29 mouse cellular contexts compared by ENCODE assay signal in the genomic region with DNA sequence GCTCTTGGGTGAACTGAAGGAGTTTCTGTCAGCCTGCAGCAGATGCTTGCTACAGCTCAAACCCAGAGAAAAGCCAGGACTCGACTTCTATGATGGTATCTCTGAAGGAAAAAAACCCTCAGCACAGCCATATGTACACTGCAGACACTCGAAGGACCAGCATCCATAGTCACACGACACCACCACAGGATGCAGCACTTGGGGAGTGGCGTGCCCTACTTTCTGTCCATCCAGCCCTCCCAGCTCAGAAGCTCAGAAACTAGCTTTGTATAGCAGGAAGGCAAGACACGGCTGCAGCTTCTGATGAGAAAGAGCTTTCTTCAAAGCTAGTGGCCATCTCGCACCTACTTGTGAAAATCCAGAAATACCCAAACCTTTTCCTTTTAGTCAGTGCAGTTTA.
A peak's percentile ranks its signal among the peaks of the same experiment; 100 is the strongest.
DNase-seq lines count a peak whose midpoint lies in the region; ATAC-seq and TF ChIP-seq lines count a peak whose summit lies in the region.
"Had no signal": no experiment of that assay in that cellular context is flagged by ENCODE, and none has a peak within 500 bp of the region (broad histone marks: within the 10 kb centered on the region; RNA-seq: fewer than 3 reads in every experiment).

No protein-coding gene starts in this region.

- no peak overlapping the region for H3K4me2 ChIP-seq in forebrain, embryonic 14.5 days (ENCODE audit: low read length)
- H3K4me2 ChIP-seq: embryonic facial prominence, embryonic 15.5 days; heart, embryonic 11.5 days; hindbrain, embryonic 14.5 days; limb, embryonic 15.5 days; liver, embryonic 13.5 days; midbrain, embryonic 13.5 days had no signal

- H3K27ac ChIP-seq in forebrain, embryonic 14.5 days (ENCODE audit: low read depth, low read length): no peak overlapping the region
- H3K27ac ChIP-seq in forebrain, embryonic 10.5 days: no peak overlapping the region
- peak overlapping the region; percentile 71 for H3K27ac ChIP-seq in layer of hippocampus, adult 2 months
- peak overlapping the region; percentile 8; the same call in 1 of the 2 replicates for H3K27ac ChIP-seq in cortical plate, adult 2 months (ENCODE audit: insufficient read depth, low read length)
- H3K27ac ChIP-seq: embryonic facial prominence, embryonic 10.5 days; embryonic facial prominence, embryonic 15.5 days; hindbrain, embryonic 14.5 days; limb, embryonic 10.5 days; limb, embryonic 15.5 days; liver, embryonic 13.5 days; macrophage; midbrain, embryonic 13.5 days had no signal

- DNase-seq in forebrain, embryonic 14.5 days (ENCODE audit: low spot score): no peak
- no peak for DNase-seq in forebrain, embryonic 10.5 days (ENCODE audit: extremely low spot score, low spot score)
- no peak for DNase-seq in layer of hippocampus, adult 2 months (ENCODE audit: low spot score in 2 of 2)
- DNase-seq in layer of hippocampus, postnatal 25 days (ENCODE audit: extremely low spot score in 1 of 2, low spot score in 1 of 2): no peak
- peak; percentile 43 for DNase-seq in MN1 (ENCODE audit: low spot score)
- DNase-seq in lung, postnatal 36 days: no peak
- DNase-seq: cerebellum, adult 11-12 months; cerebellum, postnatal 14 days; gastrocnemius, postnatal 14 days; heart, adult 18-20 months; heart, postnatal 4 days; kidney, adult 11 months; kidney, postnatal 14 days; liver, embryonic 13.5 days; lung, adult 18-20 months; thymus, postnatal 4 days had no signal

- no peak overlapping the region for H3K4me3 ChIP-seq in forebrain, embryonic 14.5 days (ENCODE audit: low read depth, low read length)
- no peak overlapping the region for H3K4me3 ChIP-seq in forebrain, embryonic 10.5 days
- H3K4me3 ChIP-seq in layer of hippocampus, adult 2 months: no peak overlapping the region
- H3K4me3 ChIP-seq in cortical plate, adult 2 months (ENCODE audit: insufficient read depth, low read length): no peak overlapping the region
- H3K4me3 ChIP-seq: embryonic facial prominence, embryonic 10.5 days; embryonic facial prominence, embryonic 15.5 days; limb, embryonic 10.5 days; limb, embryonic 15.5 days; liver, embryonic 13.5 days; midbrain, embryonic 13.5 days had no signal

- H3K9me3 ChIP-seq in forebrain, embryonic 14.5 days (replicated peaks; ENCODE audit: control insufficient read depth, low read length): no peaks in the 10 kb centered on the region
- H3K9me3 ChIP-seq in forebrain, embryonic 10.5 days: no peaks in the 10 kb centered on the region
- H3K9me3 ChIP-seq: embryonic facial prominence, embryonic 10.5 days; embryonic facial prominence, embryonic 15.5 days; limb, embryonic 10.5 days; limb, embryonic 15.5 days; liver, embryonic 13.5 days; midbrain, embryonic 13.5 days had no signal

- 0 out of 2 replicates have a peak overlapping the region, but pooled peaks have one; percentile 5 for H3K9ac ChIP-seq in forebrain, embryonic 14.5 days (ENCODE audit: low read length)
- H3K9ac ChIP-seq: embryonic facial prominence, embryonic 15.5 days; hindbrain, embryonic 14.5 days; limb, embryonic 15.5 days; liver, embryonic 13.5 days; midbrain, embryonic 13.5 days had no signal

- H3K36me3 ChIP-seq in forebrain, embryonic 14.5 days (ENCODE audit: control insufficient read depth, insufficient read depth, low read length): peaks cover 16% of the 10 kb centered on the region; the same call in 1 of the 2 replicates
- peaks cover 25% of the 10 kb centered on the region for H3K36me3 ChIP-seq in forebrain, embryonic 10.5 days (replicated peaks)

- whole genome bisulfite sequencing in forebrain, embryonic 14.5 days: 85% methylated on average over 6 of the region's 6 CpGs
- 84% methylated on average over 6 of the region's 6 CpGs for WGBS in forebrain, embryonic 10.5 days

- TF ChIP-seq CTCF in layer of hippocampus, adult 2 months (conservative IDR thresholded peaks at IDR 0.05): no peak
- TF ChIP-seq CTCF in cortical plate, adult 2 months (IDR thresholded peaks at IDR 0.05; ENCODE audit: extremely low read depth, insufficient read depth, low read length): no peak

- no peaks in the 10 kb centered on the region for H3K4me1 ChIP-seq in forebrain, embryonic 14.5 days (ENCODE audit: control insufficient read depth, insufficient read depth, low read length)
- H3K4me1 ChIP-seq in forebrain, embryonic 10.5 days: peaks cover 11% of the 10 kb centered on the region
- H3K4me1 ChIP-seq in cortical plate, adult 2 months (ENCODE audit: control insufficient read depth, insufficient read depth, low read length): peaks cover 12% of the 10 kb centered on the region
- H3K4me1 ChIP-seq: embryonic facial prominence, embryonic 10.5 days; embryonic facial prominence, embryonic 15.5 days; limb, embryonic 15.5 days; liver, embryonic 13.5 days had no signal

- no peak for ATAC-seq in forebrain, embryonic 14.5 days
- ATAC-seq: CD4-positive, CD25-positive, alpha-beta regulatory T cell, adult 4 months; forebrain, embryonic 16.5 days; inflammation-experienced regulatory T-cells, adult 6 months; lung, postnatal 0 days; midbrain, embryonic 13.5 days had no signal

- no peak for TF ChIP-seq POLR2A in cortical plate, adult 2 months (IDR thresholded peaks at IDR 0.05; ENCODE audit: extremely low read depth, insufficient read depth, low read length)

- no peaks in the 10 kb centered on the region for H3K27me3 ChIP-seq in forebrain, embryonic 14.5 days (replicated peaks; ENCODE audit: control insufficient read depth, insufficient read depth, low read length)
- H3K27me3 ChIP-seq in forebrain, embryonic 10.5 days (ENCODE audit: poor library complexity, severe bottlenecking): no peaks in the 10 kb centered on the region
- H3K27me3 ChIP-seq: embryonic facial prominence, embryonic 15.5 days; limb, embryonic 15.5 days; liver, embryonic 13.5 days; midbrain, embryonic 13.5 days had no signal

Comparison
In these comparisons a context has a peak if more than half of its experiments do, and no peak if none do; other contexts are left out.
1. H3K27ac ChIP-seq: peak in layer of hippocampus, adult 2 months (single experiment) and cortical plate, adult 2 months (single experiment); none in forebrain, embryonic 14.5 days (single experiment) and forebrain, embryonic 10.5 days (single experiment).